Mouse (Mus musculus): ENCODE measurements around the gene Lsm4.

Gene Lsm4

GRCm38 (mm10) chr8:70673079-70673856 is at the start of gene Lsm4:
TSS of gene Lsm4 (plus strand) at chr8:70673248.
- DNase-seq = peak; percentile 98

- peak; percentile 75 for DNase-seq
Measured at GRCm38 (mm10) chr8:70625104-70625503, 47.9 kb upstream of the Lsm4 start.

GRCm38 (mm10) chr8:70627041-70627440 is 46.0 kb upstream of the Lsm4 start:
- no peak for DNase-seq

GRCm38 (mm10) chr8:70628986-70629490 is 44.0 kb upstream of the Lsm4 start:
- no peak for DNase-seq

GRCm38 (mm10) chr8:70629574-70630531 is 43.2 kb upstream of the Lsm4 start:
- peak; percentile 89 for DNase-seq

- DNase-seq = peak; percentile 88
Measured at GRCm38 (mm10) chr8:70630532-70631381, 42.3 kb upstream of the Lsm4 start.

GRCm38 (mm10) chr8:70631436-70631835 is 41.6 kb upstream of the Lsm4 start:
- peak; percentile 76 for DNase-seq

- no peak for DNase-seq
Measured at GRCm38 (mm10) chr8:70632346-70632892, 40.6 kb upstream of the Lsm4 start, which contains the start of gene Gdf15. TSS of gene Gdf15 (minus strand) at chr8:70632456.

GRCm38 (mm10) chr8:70634066-70634465 is 39.0 kb upstream of the Lsm4 start:
- peak; percentile 86 for DNase-seq

GRCm38 (mm10) chr8:70635527-70635926 is 37.5 kb upstream of the Lsm4 start:
- DNase-seq = no peak

- no peak for DNase-seq
Measured at GRCm38 (mm10) chr8:70636838-70637237, 36.2 kb upstream of the Lsm4 start.

- no peak for DNase-seq
Measured at GRCm38 (mm10) chr8:70638752-70639151, 34.3 kb upstream of the Lsm4 start.

- no peak for DNase-seq
Measured at GRCm38 (mm10) chr8:70643019-70643418, 30.0 kb upstream of the Lsm4 start.

GRCm38 (mm10) chr8:70644065-70644464 is 29.0 kb upstream of the Lsm4 start:
- DNase-seq = peak; percentile 53

- peak; percentile 45 for DNase-seq
Measured at GRCm38 (mm10) chr8:70645501-70646224, 27.4 kb upstream of the Lsm4 start.

GRCm38 (mm10) chr8:70646369-70646768 is 26.7 kb upstream of the Lsm4 start:
- DNase-seq = no peak

- DNase-seq = no peak
Measured at GRCm38 (mm10) chr8:70646775-70647174, 26.3 kb upstream of the Lsm4 start.

GRCm38 (mm10) chr8:70647343-70648163 is 25.5 kb upstream of the Lsm4 start:
- no peak for DNase-seq

- no peak for DNase-seq
Measured at GRCm38 (mm10) chr8:70648164-70648442, 24.9 kb upstream of the Lsm4 start.

- DNase-seq = no peak
Measured at GRCm38 (mm10) chr8:70648921-70649320, 24.1 kb upstream of the Lsm4 start.

- DNase-seq = peak; percentile 93
Measured at GRCm38 (mm10) chr8:70649324-70649723, 23.7 kb upstream of the Lsm4 start.

Data from lung, postnatal 10 days (tissue).